Mouse (Mus musculus) neural tube, embryonic 15.5 days (tissue): ENCODE measurements around the gene Hist1h3d. TPM values are rescaled to one million over a fixed set of nuclear protein-coding genes. Genes with fewer than 3 reads are reported as not detected.
"Not testable (repeated sequence)": the region's sequence is repeated elsewhere in the genome, so short reads cannot be mapped to it uniquely, and the experiment has no call there.

Experiments used
- ATAC-seq: fragments of 200-750 bp; cut with Nextera tagmentation; 2 replicates; pipeline ENCODE4 v1.8.0; 2017; ENCODE audit warnings: mild to moderate bottlenecking, moderate TSS enrichment, moderate library complexity; ENCODE audit not compliant: low FRiP score
- H3K27ac ChIP-seq: fragments of 300-500 bp; sonication (generic); replicated peaks from 2 replicates; pipeline ENCODE4 v1.5.1; 2015; ENCODE audit warnings: mild to moderate bottlenecking, inconsistent platforms
- H3K27me3 ChIP-seq: fragments of 300-500 bp; sonication (generic); replicated peaks from 2 replicates; pipeline ENCODE4 v1.6.1; 2015; ENCODE audit warnings: inconsistent platforms
- H3K36me3 ChIP-seq: fragments of 300-500 bp; sonication (generic); 2 replicates; pipeline ENCODE4 v1.6.1; 2015; ENCODE audit warnings: inconsistent platforms
- H3K4me1 ChIP-seq: fragments of 300-500 bp; sonication (generic); 2 replicates; pipeline ENCODE4 v1.6.1; 2015; ENCODE audit warnings: inconsistent platforms
- H3K4me2 ChIP-seq: fragments of 300-500 bp; sonication (generic); 2 replicates; pipeline ENCODE4 v1.6.1; 2015; ENCODE audit warnings: inconsistent platforms, mild to moderate bottlenecking, moderate library complexity
- H3K4me3 ChIP-seq: fragments of 300-500 bp; sonication (generic); replicated peaks from 2 replicates; pipeline ENCODE4 v1.5.1; 2015; ENCODE audit warnings: mild to moderate bottlenecking, inconsistent platforms
- H3K9ac ChIP-seq: fragments of 300-500 bp; sonication (generic); replicated peaks from 2 replicates; pipeline ENCODE4 v1.6.1; 2015; ENCODE audit warnings: mild to moderate bottlenecking, inconsistent platforms
- H3K9me3 ChIP-seq: fragments of 300-500 bp; sonication (generic); replicated peaks from 2 replicates; pipeline ENCODE4 v1.6.1; 2016; ENCODE audit warnings: inconsistent platforms
- WGBS: fragments of 180-500 bp; shearing (Covaris S2); methylation state at CpG from one replicate; pipeline ENCODE4 v1.1.7; 2015; ENCODE audit warnings: mixed read lengths; 5-methylcytosine and 5-hydroxymethylcytosine counted together
- polyA plus RNA-seq: library from polyadenylated mRNA; unstranded; fragments of >200 nt; fragmentation: Nextera tagmentation; extraction: Ambion mirVana; gene quantifications from 2 replicates; pipeline ENCODE4 v1.2.1, GENCODE M21; 2015

Gene Hist1h3d
- polyA plus RNA-seq, 1 experiment from 2014 or later: 0.88 TPM

DNA sequence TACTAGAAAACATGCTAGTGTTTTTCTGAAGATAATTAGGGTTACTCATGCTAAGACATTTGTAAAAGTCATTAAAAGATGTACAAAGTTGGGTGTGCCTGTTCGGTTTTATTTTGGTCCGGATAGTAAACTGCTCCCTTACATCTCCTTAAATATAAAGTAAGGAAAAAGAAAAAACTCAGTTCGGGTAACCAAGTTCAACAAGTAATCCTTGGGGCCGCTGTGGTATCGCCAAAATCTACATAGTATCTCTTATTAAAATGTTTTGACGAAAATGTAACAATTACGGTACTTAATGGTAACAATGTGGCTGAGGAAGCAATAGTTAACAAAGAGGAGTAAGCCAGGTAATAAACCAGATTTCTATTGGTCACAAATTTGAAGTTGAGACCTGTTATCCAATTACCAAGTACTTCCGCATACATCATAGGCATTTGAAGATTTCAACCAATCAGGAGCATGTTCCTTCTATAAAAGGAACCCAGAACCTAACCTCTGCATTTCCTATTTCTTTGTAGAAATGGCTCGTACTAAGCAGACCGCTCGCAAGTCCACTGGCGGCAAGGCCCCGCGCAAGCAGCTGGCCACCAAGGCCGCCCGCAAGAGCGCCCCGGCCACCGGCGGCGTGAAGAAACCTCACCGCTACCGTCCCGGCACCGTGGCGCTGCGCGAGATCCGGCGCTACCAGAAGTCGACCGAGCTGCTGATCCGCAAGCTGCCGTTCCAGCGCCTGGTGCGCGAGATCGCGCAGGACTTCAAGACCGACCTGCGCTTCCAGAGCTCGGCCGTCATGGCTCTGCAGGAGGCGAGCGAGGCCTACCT, 31.4 kb upstream of the Hist1h3d start, which contains the start of gene Hist1h3f:
Gene Hist1h3f, plus strand, starts transcription at position 88 of the 822 bp plus-strand sequence.
- H3K9me3 ChIP-seq: no peaks in the 10 kb centered on the region
- H3K27ac ChIP-seq: peak within 1 kb of the TSS; percentile 88
- 1% methylated on average over 27 of the region's 45 CpGs for WGBS
- H3K4me1 ChIP-seq: peaks cover 5% of the 10 kb centered on the region
- no peaks in the 10 kb centered on the region for H3K27me3 ChIP-seq
- peak within 1 kb of the TSS; percentile 67 for H3K4me2 ChIP-seq
- ATAC-seq: peak; percentile 96
- no peaks in the 10 kb centered on the region for H3K36me3 ChIP-seq
- peak within 1 kb of the TSS; percentile 54 for H3K9ac ChIP-seq
- H3K4me3 ChIP-seq: peak within 1 kb of the TSS; percentile 52

DNA sequence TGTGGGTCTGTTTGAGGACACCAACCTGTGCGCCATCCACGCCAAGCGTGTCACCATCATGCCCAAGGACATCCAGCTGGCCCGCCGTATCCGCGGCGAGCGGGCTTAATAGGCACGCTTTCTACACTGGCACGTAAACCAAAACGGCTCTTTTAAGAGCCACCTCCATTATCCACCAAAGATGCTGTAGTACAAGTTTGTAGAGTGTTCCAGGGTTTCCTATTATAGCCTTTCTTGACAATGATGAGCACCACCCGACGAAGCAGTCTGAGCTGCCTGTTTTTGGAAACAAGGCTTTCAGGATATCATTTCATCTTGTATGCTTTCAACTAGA, 30.8 kb upstream of the Hist1h3d start:
- H3K4me2 ChIP-seq: peak overlapping the region; percentile 67
- H3K4me3 ChIP-seq: peak overlapping the region; percentile 52
- not testable (repeated sequence) for H3K4me1 ChIP-seq, H3K9me3 ChIP-seq, ATAC-seq, H3K27me3 ChIP-seq, H3K9ac ChIP-seq, H3K36me3 ChIP-seq
- WGBS: 0% methylated on average over 14 of the region's 14 CpGs
- H3K27ac ChIP-seq: 0 out of 2 replicates have a peak overlapping the region, but pooled peaks have one; percentile 88

DNA sequence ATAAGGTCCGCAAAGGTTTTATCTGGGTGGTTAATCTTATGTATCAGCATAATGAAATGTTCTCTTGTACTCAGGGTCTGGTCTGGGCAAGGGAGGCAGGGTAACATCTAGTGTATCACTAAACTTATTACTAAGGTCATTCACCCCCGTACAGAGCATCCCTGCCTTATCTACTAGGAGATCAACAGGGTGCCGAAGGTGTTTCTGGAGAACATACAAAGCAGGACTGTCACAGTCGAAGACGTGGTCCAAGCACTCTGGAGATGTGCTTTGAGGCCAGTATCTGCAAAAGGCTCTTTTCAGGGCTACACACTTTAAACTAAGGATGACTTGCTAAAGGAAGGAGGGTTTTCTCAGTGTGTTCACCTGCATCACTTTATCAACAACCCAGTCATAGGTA, 28.9 kb upstream of the Hist1h3d start:
- Histone ChIP-seq H3K4me3 (no peak overlapping the region), H3K27ac (no peak overlapping the region), H3K4me2 (no peak overlapping the region), H3K4me1 (peaks cover 11% of the 10 kb centered on the region), H3K36me3 (no peaks in the 10 kb centered on the region), H3K9me3 (no peaks in the 10 kb centered on the region), H3K27me3 (no peaks in the 10 kb centered on the region), H3K9ac (no peak overlapping the region)
- WGBS: 83% methylated on average over 5 of the region's 5 CpGs
- no peak for ATAC-seq

DNA sequence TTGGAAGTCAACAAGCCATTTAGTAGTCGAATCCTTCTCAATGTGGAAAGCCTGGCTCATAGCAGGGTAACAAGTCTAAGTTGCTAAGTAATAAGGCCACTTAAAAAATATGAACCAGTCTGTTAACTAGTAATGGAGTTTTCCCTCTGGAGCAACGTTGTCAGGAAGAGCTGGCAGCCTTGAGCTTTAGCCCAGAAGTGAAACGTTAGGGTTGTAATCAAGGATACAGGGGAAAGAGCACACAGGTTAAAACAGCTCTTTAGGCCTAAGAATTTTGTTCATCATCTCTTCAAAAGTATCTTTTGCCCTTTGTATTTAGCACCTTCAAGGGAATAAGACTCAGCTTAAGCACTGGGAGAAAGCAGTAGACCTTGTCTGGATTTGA, 24.8 kb upstream of the Hist1h3d start:
- peak overlapping the region; percentile 90 for H3K27ac ChIP-seq
- no peaks in the 10 kb centered on the region for H3K36me3 ChIP-seq
- peak overlapping the region; percentile 49 for H3K4me3 ChIP-seq
- H3K4me1 ChIP-seq: peaks cover 24% of the 10 kb centered on the region
- H3K27me3 ChIP-seq: no peaks in the 10 kb centered on the region
- peak overlapping the region; percentile 68 for H3K4me2 ChIP-seq
- 3% methylated on average over 3 of the region's 3 CpGs for WGBS
- no peaks in the 10 kb centered on the region for H3K9me3 ChIP-seq
- no peak for ATAC-seq
- H3K9ac ChIP-seq: peak overlapping the region; percentile 51

DNA sequence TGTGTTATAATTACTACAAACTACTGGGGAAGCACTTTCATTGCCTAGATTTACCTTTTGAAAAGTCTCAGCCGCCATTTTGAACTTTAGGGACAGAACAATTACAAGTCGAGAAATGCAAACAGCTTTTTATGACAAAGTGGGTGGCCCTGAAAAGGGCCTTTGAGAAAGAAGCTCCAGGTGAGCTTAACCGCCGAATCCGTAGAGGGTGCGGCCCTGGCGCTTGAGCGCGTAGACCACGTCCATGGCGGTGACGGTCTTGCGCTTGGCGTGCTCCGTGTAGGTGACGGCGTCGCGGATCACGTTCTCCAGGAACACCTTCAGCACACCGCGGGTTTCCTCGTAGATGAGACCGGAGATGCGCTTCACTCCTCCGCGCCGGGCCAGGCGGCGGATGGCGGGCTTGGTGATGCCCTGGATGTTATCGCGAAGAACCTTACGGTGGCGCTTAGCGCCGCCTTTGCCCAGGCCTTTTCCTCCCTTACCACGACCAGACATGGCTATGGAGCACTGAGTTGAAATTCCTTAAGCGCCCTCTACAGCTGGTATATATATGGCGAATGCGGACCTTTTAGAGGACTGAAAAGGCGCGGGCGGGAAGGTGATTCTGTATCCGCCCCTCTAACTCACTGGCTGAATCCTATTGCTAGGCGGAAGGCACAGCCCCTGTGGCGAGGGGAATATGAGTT, 24.3 kb upstream of the Hist1h3d start, which contains the start of gene Hist1h4f:
Gene Hist1h4f, minus strand, starts transcription at position 503 of the 689 bp plus-strand sequence.
- not testable (repeated sequence) for H3K9me3 ChIP-seq, H3K36me3 ChIP-seq, H3K27me3 ChIP-seq
- peak within 1 kb of the TSS; percentile 68 for H3K4me2 ChIP-seq
- H3K4me1 ChIP-seq: peaks cover 25% of the 10 kb centered on the region
- under 1% methylated on average over 47 of the region's 47 CpGs for WGBS
- peak within 1 kb of the TSS; percentile 51 for H3K9ac ChIP-seq
- H3K4me3 ChIP-seq: peak within 1 kb of the TSS; percentile 49
- ATAC-seq: peak; percentile 90
- H3K27ac ChIP-seq: peak within 1 kb of the TSS; percentile 90

DNA sequence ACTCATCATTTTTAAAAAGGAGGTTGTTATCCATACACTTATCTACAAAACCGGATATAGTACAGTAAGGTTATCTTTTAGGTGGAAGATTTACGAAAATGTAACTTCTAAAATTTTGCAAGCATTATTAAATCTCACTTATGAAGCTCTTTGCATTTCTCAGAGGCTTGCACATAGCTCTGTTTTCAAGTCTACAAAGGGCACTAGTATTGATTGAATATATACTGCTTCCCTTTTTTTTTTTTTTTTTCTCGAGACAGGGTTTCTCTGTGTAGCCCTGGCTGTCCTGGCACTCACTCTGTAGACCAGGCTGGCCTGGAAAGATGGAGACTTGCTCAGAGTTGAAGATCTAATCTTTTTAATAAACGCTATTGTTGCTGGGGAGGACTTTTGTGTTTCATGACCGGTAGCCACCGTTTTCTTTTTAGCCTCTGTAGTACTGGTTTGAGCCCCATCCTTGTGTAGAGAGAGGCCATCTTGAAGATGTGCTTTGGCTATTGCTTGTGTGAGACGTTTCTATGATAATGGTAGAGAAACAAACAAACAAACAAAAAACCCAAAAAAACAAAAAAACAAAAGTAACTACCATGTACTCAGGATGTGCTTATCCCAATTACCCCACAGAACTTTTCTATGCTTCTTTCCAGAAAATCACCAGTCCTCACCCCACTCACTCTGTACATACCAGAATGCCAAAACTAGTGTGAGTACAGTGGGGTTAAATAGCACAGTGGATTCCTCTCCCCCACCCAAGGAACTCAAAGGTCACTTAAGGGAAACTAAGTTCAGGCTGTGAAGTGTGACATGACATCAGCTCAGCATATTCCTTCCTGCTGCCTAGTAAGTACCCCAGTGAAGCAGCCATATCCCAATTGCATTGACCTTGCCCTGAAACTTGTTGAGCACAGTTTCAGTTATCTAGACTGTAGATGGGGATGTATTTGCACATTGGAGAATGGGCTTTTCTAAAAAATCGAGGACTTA, 23.3 kb upstream of the Hist1h3d start:
- peak overlapping the region; percentile 68 for H3K4me2 ChIP-seq
- no peaks in the 10 kb centered on the region for H3K36me3 ChIP-seq
- 54% methylated on average over 8 of the region's 8 CpGs for WGBS
- H3K4me3 ChIP-seq: peak overlapping the region; percentile 49
- H3K9me3 ChIP-seq: no peaks in the 10 kb centered on the region
- peaks cover 32% of the 10 kb centered on the region for H3K4me1 ChIP-seq
- peak overlapping the region; percentile 90 for H3K27ac ChIP-seq
- no peak for ATAC-seq
- H3K9ac ChIP-seq: no peak overlapping the region; the same call in 1 of the 2 replicates
- no peaks in the 10 kb centered on the region for H3K27me3 ChIP-seq

DNA sequence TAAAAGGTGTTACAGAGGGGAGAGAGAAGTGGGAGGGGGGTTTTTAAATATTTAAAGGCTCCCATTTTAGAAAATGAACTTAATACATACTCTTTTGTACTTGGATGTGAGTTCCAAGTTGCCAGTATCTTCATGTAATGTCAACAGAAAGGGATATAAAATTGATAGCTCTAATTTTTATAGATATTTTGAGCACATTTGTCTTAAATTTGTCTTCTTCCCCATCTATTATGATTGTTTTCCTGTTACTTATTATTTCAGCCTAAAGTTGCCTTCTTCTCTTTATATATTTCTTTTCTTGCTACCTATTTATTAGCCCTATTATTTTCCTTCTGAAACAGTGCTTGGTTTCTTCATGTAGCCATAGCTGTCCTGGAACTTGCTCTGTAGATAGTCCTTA, 22.6 kb upstream of the Hist1h3d start, which contains the start of gene Hist1h1d:
Gene Hist1h1d, plus strand, starts transcription at position 301 of the 400 bp plus-strand sequence.
- peaks cover 32% of the 10 kb centered on the region for H3K4me1 ChIP-seq
- no peaks in the 10 kb centered on the region for H3K9me3 ChIP-seq
- ATAC-seq: no peak
- peak within 1 kb of the TSS; percentile 90 for H3K27ac ChIP-seq
- no peak within 1 kb of the TSS for H3K4me3 ChIP-seq
- H3K36me3 ChIP-seq: no peaks in the 10 kb centered on the region
- H3K9ac ChIP-seq: no peak within 1 kb of the TSS
- no peaks in the 10 kb centered on the region for H3K27me3 ChIP-seq
- peak within 1 kb of the TSS; percentile 68 for H3K4me2 ChIP-seq

DNA sequence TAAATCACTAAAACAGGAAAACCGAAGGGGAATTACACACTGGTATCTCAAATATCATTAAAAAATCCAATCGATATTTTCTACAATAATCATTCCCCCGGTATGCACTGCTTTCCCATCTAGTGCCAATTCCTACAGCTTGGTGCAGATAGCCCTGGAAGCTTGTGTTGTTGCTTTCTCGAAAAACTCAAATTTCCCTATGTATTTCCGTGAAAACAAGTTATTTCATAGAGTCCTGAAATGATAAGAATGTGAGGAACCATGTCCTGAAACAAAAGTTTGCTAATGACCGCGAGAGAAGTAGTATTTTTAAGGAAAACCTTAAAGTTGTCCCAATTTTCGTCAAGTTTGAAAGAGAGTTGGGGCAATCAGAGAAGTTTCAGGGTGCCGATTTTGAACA, 21.2 kb upstream of the Hist1h3d start:
- 26% methylated on average over 9 of the region's 9 CpGs for WGBS
- Histone ChIP-seq H3K4me1 (peaks cover 32% of the 10 kb centered on the region), H3K4me3 (peak overlapping the region; percentile 51), H3K9ac (peak overlapping the region; percentile 64; the same call in 1 of the 2 replicates), H3K9me3 (no peaks in the 10 kb centered on the region), H3K36me3 (no peaks in the 10 kb centered on the region), H3K27me3 (no peaks in the 10 kb centered on the region), H3K4me2 (peak overlapping the region; percentile 99), H3K27ac (peak overlapping the region; percentile 87)
- no peak for ATAC-seq

DNA sequence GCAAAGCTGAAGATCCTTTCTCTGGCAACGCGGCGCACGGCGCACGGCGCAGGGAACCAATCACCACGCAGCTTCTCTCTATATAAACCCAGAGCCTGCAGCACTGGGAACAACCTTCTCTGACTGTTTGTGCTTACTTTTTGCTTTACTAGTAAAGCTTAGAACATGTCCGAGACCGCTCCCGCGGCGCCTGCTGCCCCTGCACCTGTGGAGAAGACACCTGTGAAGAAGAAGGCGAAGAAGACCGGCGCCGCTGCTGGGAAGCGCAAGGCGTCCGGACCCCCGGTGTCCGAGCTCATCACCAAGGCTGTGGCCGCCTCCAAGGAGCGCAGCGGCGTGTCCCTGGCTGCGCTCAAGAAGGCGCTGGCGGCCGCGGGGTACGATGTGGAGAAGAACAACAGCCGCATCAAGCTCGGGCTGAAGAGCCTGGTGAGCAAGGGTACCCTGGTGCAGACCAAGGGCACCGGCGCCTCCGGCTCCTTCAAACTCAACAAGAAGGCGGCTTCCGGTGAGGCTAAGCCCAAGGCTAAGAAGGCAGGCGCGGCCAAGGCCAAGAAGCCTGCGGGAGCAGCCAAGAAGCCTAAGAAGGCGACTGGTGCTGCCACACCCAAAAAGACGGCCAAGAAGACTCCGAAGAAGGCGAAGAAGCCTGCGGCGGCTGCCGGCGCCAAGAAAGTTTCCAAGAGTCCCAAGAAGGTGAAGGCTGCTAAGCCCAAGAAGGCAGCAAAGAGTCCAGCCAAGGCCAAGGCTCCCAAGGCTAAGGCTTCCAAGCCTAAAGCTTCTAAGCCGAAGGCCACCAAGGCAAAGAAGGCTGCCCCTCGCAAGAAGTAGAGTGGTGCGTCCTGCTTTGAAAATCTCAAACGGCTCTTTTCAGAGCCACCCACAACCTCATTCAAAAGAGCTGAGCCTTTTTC, 20.4 kb upstream of the Hist1h3d start:
- Histone ChIP-seq H3K9ac (peak overlapping the region; percentile 64), H3K36me3 (no peaks in the 10 kb centered on the region), H3K4me1 (peaks cover 32% of the 10 kb centered on the region), H3K27ac (peak overlapping the region; percentile 87), H3K9me3 (no peaks in the 10 kb centered on the region), H3K4me2 (peak overlapping the region; percentile 99), H3K4me3 (peak overlapping the region; percentile 51), H3K27me3 (no peaks in the 10 kb centered on the region)
- WGBS: 0% methylated on average over 54 of the region's 54 CpGs
- ATAC-seq: peak; percentile 77

DNA sequence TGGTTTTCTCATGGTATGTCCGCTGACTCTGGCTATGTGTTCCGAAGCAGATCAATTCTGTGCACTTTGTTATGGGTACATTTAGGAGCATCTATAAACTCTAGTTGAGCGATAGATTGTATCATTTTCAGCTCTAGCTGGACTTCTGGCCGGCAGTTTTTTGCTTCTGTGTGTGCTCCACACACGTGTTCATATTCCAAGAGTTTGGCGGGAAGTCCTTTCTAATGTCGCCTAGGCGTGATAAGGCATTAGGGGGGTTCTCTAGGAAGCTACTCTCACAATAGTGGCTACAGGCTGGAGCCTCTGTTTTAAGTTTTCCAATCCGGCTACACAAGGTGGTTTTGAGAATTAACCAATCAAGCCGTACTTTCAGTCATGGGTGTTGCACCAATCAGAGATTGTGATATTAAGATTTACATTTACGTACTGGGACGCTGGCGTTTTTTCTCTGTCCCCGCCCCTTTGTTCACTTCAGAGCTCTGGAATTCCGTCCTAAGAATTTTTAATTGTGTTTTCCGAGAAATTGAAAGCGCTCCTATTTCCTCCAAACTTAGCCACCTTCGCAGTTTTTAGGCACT, 19.6 kb upstream of the Hist1h3d start:
- no peaks in the 10 kb centered on the region for H3K27me3 ChIP-seq
- H3K4me1 ChIP-seq: peaks cover 30% of the 10 kb centered on the region
- H3K9me3 ChIP-seq: no peaks in the 10 kb centered on the region
- ATAC-seq: peak; percentile 87
- WGBS: under 1% methylated on average over 18 of the region's 18 CpGs
- H3K4me3 ChIP-seq: peak overlapping the region; percentile 51
- H3K9ac ChIP-seq: peak overlapping the region; percentile 64
- H3K36me3 ChIP-seq: no peaks in the 10 kb centered on the region
- peak overlapping the region; percentile 99 for H3K4me2 ChIP-seq
- peak overlapping the region; percentile 87 for H3K27ac ChIP-seq
